Mouse (Mus musculus): ENCODE data around the gene Terf2ip.
A peak's percentile ranks its signal among the peaks of the same experiment; 100 is the strongest.

Gene Terf2ip

GRCm38 (mm10) chr8:112009558-112009957 is 1.6 kb upstream of the Terf2ip start:
- DNase-seq (ENCODE audit: low read depth, low spot score), result no peak

GRCm38 (mm10) chr8:112011816-112012242 is 631 bp downstream of the Terf2ip start:
- peak; percentile 17 for DNase-seq (ENCODE audit: low read depth, low spot score)

- no peak for DNase-seq (ENCODE audit: low read depth, low spot score)
Measured at GRCm38 (mm10) chr8:112014936-112015335, 3.7 kb downstream of the Terf2ip start, which contains the start of gene Gm6793. Gene Gm6793, minus strand, starts transcription at chr8:112015036.

- DNase-seq (ENCODE audit: low read depth, low spot score), result no peak
Measured at GRCm38 (mm10) chr8:112029455-112029854, 18.3 kb downstream of the Terf2ip start.

GRCm38 (mm10) chr8:112030663-112031062 is 19.5 kb downstream of the Terf2ip start:
- DNase-seq (ENCODE audit: low read depth, low spot score), result no peak

GRCm38 (mm10) chr8:112033071-112033470 is 21.9 kb downstream of the Terf2ip start:
- DNase-seq (ENCODE audit: low read depth, low spot score), result no peak

- peak; percentile 87 for DNase-seq (ENCODE audit: low read depth, low spot score)
Measured at GRCm38 (mm10) chr8:112034603-112035002, 23.4 kb downstream of the Terf2ip start.

- no peak for DNase-seq (ENCODE audit: low read depth, low spot score)
Measured at GRCm38 (mm10) chr8:112037521-112037920, 26.3 kb downstream of the Terf2ip start.

- DNase-seq (ENCODE audit: low read depth, low spot score), result no peak
Measured at GRCm38 (mm10) chr8:112045182-112045581, 34.0 kb downstream of the Terf2ip start.

- DNase-seq (ENCODE audit: low read depth, low spot score), result peak; percentile 90
Measured at GRCm38 (mm10) chr8:112045896-112046295, 34.7 kb downstream of the Terf2ip start.

- no peak for DNase-seq (ENCODE audit: low read depth, low spot score)
Measured at GRCm38 (mm10) chr8:112048293-112048692, 37.1 kb downstream of the Terf2ip start.

- DNase-seq (ENCODE audit: low read depth, low spot score), result no peak
Measured at GRCm38 (mm10) chr8:112049984-112050383, 38.8 kb downstream of the Terf2ip start.

GRCm38 (mm10) chr8:112051537-112051936 is 40.3 kb downstream of the Terf2ip start:
- no peak for DNase-seq (ENCODE audit: low read depth, low spot score)

- no peak for DNase-seq (ENCODE audit: low read depth, low spot score)
Measured at GRCm38 (mm10) chr8:112054456-112054855, 43.3 kb downstream of the Terf2ip start.

- peak; percentile 49 for DNase-seq (ENCODE audit: low read depth, low spot score)
Measured at GRCm38 (mm10) chr8:112061372-112061771, 50.2 kb downstream of the Terf2ip start.

Measured in forelimb bud, embryonic 11.5 days (tissue).